Mouse (Mus musculus) intestine, embryonic 16.5 days (tissue): ENCODE measurements around the gene Mbl1. TPM values are rescaled to one million over a fixed set of nuclear protein-coding genes. Genes with fewer than 3 reads are reported as not detected.

ENCODE experiments used
- ATAC-seq: fragments of 200-750 bp; cut with Nextera tagmentation; 2 replicates; pipeline ENCODE4 v1.8.0; 2017; ENCODE audit warnings: moderate TSS enrichment, moderate library complexity
- H3K27ac ChIP-seq: fragments of 300-500 bp; sonication (generic); 2 replicates; pipeline ENCODE4 v1.5.1; 2014; ENCODE audit warnings: mild to moderate bottlenecking, low read length
- H3K27me3 ChIP-seq: fragments of 300-500 bp; sonication (generic); replicated peaks from 2 replicates; pipeline ENCODE4 v1.6.1; 2014; ENCODE audit warnings: low read length, control low read depth, mixed read lengths; ENCODE audit not compliant: control insufficient read depth, insufficient read depth
- H3K36me3 ChIP-seq: fragments of 300-500 bp; sonication (generic); 2 replicates; pipeline ENCODE4 v1.6.1; 2014; ENCODE audit warnings: low read length, control low read depth; ENCODE audit not compliant: control insufficient read depth, insufficient read depth
- H3K4me1 ChIP-seq: fragments of 300-500 bp; sonication (generic); 2 replicates; pipeline ENCODE4 v1.6.1; 2014; ENCODE audit warnings: low read length, control low read depth, mixed read lengths; ENCODE audit not compliant: control insufficient read depth, insufficient read depth
- H3K4me2 ChIP-seq: fragments of 300-500 bp; sonication (generic); 2 replicates; pipeline ENCODE4 v1.6.1; 2014; ENCODE audit warnings: low read depth, low read length, control low read depth
- H3K4me3 ChIP-seq: fragments of 300-500 bp; sonication (generic); 2 replicates; pipeline ENCODE4 v1.5.1; 2014; ENCODE audit warnings: mild to moderate bottlenecking, low read length
- H3K9ac ChIP-seq: fragments of 300-500 bp; sonication (generic); 2 replicates; pipeline ENCODE4 v1.6.1; 2014; ENCODE audit warnings: low read depth, low read length
- H3K9me3 ChIP-seq: fragments of 300-500 bp; sonication (generic); 2 replicates; pipeline ENCODE4 v1.6.1; 2016; ENCODE audit warnings: low read length, control low read depth; ENCODE audit not compliant: control insufficient read depth
- WGBS: fragments of 180-500 bp; shearing (Covaris S2); extraction: QIAGEN DNeasy Blood & Tissue Kit; methylation state at CpG from one replicate; pipeline ENCODE4 v1.1.7; 2014; 5-methylcytosine and 5-hydroxymethylcytosine counted together
- polyA plus RNA-seq: library from polyadenylated mRNA; unstranded; fragments of >200 nt; fragmentation: Nextera tagmentation; extraction: Ambion mirVana; gene quantifications from 2 replicates; pipeline ENCODE4 v1.2.1, GENCODE M21; 2015

The Mbl1 gene
- 0.21 and 0.98 TPM in 2 replicates for polyA plus RNA-seq

- no peak within 1 kb of the TSS for H3K9ac ChIP-seq
- no peaks in the 10 kb centered on the region for H3K4me1 ChIP-seq
- no peak for ATAC-seq
- H3K9me3 ChIP-seq, result no peaks in the 10 kb centered on the region
- H3K4me2 ChIP-seq, result no peak within 1 kb of the TSS
- H3K4me3 ChIP-seq, result no peak within 1 kb of the TSS
- no peak within 1 kb of the TSS for H3K27ac ChIP-seq
- H3K36me3 ChIP-seq, result no peaks in the 10 kb centered on the region
- no peaks in the 10 kb centered on the region for H3K27me3 ChIP-seq
- 82% methylated on average over 7 of the region's 7 CpGs for WGBS
Measured at GRCm38 (mm10) chr14:41151220-41151898, at the start of gene Mbl1. Gene Mbl1, plus strand, starts transcription at chr14:41151458.

- Histone ChIP-seq H3K4me2 (no peak overlapping the region), H3K9me3 (no peaks in the 10 kb centered on the region), H3K4me1 (no peaks in the 10 kb centered on the region), H3K27ac (no peak overlapping the region), H3K4me3 (no peak overlapping the region), H3K36me3 (no peaks in the 10 kb centered on the region), H3K27me3 (no peaks in the 10 kb centered on the region), H3K9ac (no peak overlapping the region)
- ATAC-seq, result no peak
- 56% methylated on average over 2 of the region's 2 CpGs for WGBS
Measured at GRCm38 (mm10) chr14:41102269-41102668, 49.0 kb upstream of the Mbl1 start.

GRCm38 (mm10) chr14:41104853-41105444 is 46.3 kb upstream of the Mbl1 start, which contains the start of gene Mat1a:
Gene Mat1a, plus strand, starts transcription at chr14:41105035.
- Histone ChIP-seq H3K4me1 (no peaks in the 10 kb centered on the region), H3K27ac (no peak within 1 kb of the TSS), H3K27me3 (no peaks in the 10 kb centered on the region), H3K9me3 (no peaks in the 10 kb centered on the region), H3K4me3 (no peak within 1 kb of the TSS), H3K36me3 (no peaks in the 10 kb centered on the region), H3K9ac (no peak within 1 kb of the TSS), H3K4me2 (no peak within 1 kb of the TSS)
- 72% methylated on average over 10 of the region's 10 CpGs for WGBS
- ATAC-seq, result peak; percentile 64

- ATAC-seq, result no peak
- Histone ChIP-seq H3K9ac (no peak overlapping the region), H3K9me3 (no peaks in the 10 kb centered on the region), H3K4me3 (no peak overlapping the region), H3K27ac (no peak overlapping the region), H3K36me3 (no peaks in the 10 kb centered on the region), H3K27me3 (no peaks in the 10 kb centered on the region), H3K4me1 (no peaks in the 10 kb centered on the region), H3K4me2 (no peak overlapping the region)
- WGBS, result 80% methylated on average over 7 of the region's 7 CpGs
Measured at GRCm38 (mm10) chr14:41111031-41111668, 40.1 kb upstream of the Mbl1 start.

GRCm38 (mm10) chr14:41112944-41113343 is 38.3 kb upstream of the Mbl1 start:
- no peak overlapping the region for H3K27ac ChIP-seq
- H3K9ac ChIP-seq, result no peak overlapping the region
- no peaks in the 10 kb centered on the region for H3K27me3 ChIP-seq
- H3K9me3 ChIP-seq, result no peaks in the 10 kb centered on the region
- no peaks in the 10 kb centered on the region for H3K4me1 ChIP-seq
- H3K36me3 ChIP-seq, result no peaks in the 10 kb centered on the region
- no peak overlapping the region for H3K4me3 ChIP-seq
- 71% methylated on average over 4 of the region's 4 CpGs for WGBS
- H3K4me2 ChIP-seq, result no peak overlapping the region
- ATAC-seq, result no peak

GRCm38 (mm10) chr14:41116271-41116670 is 35.0 kb upstream of the Mbl1 start:
- Histone ChIP-seq H3K9me3 (no peaks in the 10 kb centered on the region), H3K4me3 (no peak overlapping the region), H3K27me3 (no peaks in the 10 kb centered on the region), H3K36me3 (no peaks in the 10 kb centered on the region), H3K9ac (no peak overlapping the region), H3K4me2 (no peak overlapping the region), H3K27ac (no peak overlapping the region), H3K4me1 (no peaks in the 10 kb centered on the region)
- 83% methylated on average over 3 of the region's 3 CpGs for WGBS
- no peak for ATAC-seq

- H3K4me1 ChIP-seq, result no peaks in the 10 kb centered on the region
- H3K4me3 ChIP-seq, result no peak overlapping the region
- no peaks in the 10 kb centered on the region for H3K27me3 ChIP-seq
- ATAC-seq, result no peak
- H3K27ac ChIP-seq, result no peak overlapping the region
- H3K36me3 ChIP-seq, result no peaks in the 10 kb centered on the region
- no peak overlapping the region for H3K9ac ChIP-seq
- H3K4me2 ChIP-seq, result no peak overlapping the region
- H3K9me3 ChIP-seq, result no peaks in the 10 kb centered on the region
- 85% methylated on average over 5 of the region's 5 CpGs for WGBS
Measured at GRCm38 (mm10) chr14:41124683-41125082, 26.6 kb upstream of the Mbl1 start.

GRCm38 (mm10) chr14:41127997-41128396 is 23.3 kb upstream of the Mbl1 start:
- Histone ChIP-seq H3K27ac (no peak overlapping the region), H3K9ac (no peak overlapping the region), H3K4me1 (no peaks in the 10 kb centered on the region), H3K9me3 (no peaks in the 10 kb centered on the region), H3K4me2 (no peak overlapping the region), H3K4me3 (no peak overlapping the region), H3K36me3 (no peaks in the 10 kb centered on the region), H3K27me3 (no peaks in the 10 kb centered on the region)
- WGBS, result 19% methylated on average over 4 of the region's 4 CpGs
- no peak for ATAC-seq

- Histone ChIP-seq H3K4me3 (no peak within 1 kb of the TSS), H3K27ac (no peak within 1 kb of the TSS), H3K9ac (no peak within 1 kb of the TSS), H3K4me2 (no peak within 1 kb of the TSS), H3K4me1 (no peaks in the 10 kb centered on the region), H3K27me3 (no peaks in the 10 kb centered on the region), H3K9me3 (no peaks in the 10 kb centered on the region), H3K36me3 (no peaks in the 10 kb centered on the region)
- 78% methylated on average over 7 of the region's 7 CpGs for WGBS
- ATAC-seq, result no peak
Measured at GRCm38 (mm10) chr14:41131540-41131939, 19.7 kb upstream of the Mbl1 start, which contains the start of gene Sftpa1. Gene Sftpa1, plus strand, starts transcription at chr14:41131782.
